Mouse (Mus musculus): ENCODE data around the gene Castor1. TPM values are rescaled to one million over a fixed set of nuclear protein-coding genes. Genes with fewer than 3 reads are reported as not detected.

Gene Castor1
- total RNA-seq (2012; rRNA removed) (4.7 and 5.8 TPM in 2 replicates), total RNA-seq (2014; rRNA removed) (13.0 TPM in 2 replicates), polyA plus RNA-seq (2012; ENCODE audit: insufficient read length, low read depth) (18.2 and 23.7 TPM in 2 replicates)

DNA sequence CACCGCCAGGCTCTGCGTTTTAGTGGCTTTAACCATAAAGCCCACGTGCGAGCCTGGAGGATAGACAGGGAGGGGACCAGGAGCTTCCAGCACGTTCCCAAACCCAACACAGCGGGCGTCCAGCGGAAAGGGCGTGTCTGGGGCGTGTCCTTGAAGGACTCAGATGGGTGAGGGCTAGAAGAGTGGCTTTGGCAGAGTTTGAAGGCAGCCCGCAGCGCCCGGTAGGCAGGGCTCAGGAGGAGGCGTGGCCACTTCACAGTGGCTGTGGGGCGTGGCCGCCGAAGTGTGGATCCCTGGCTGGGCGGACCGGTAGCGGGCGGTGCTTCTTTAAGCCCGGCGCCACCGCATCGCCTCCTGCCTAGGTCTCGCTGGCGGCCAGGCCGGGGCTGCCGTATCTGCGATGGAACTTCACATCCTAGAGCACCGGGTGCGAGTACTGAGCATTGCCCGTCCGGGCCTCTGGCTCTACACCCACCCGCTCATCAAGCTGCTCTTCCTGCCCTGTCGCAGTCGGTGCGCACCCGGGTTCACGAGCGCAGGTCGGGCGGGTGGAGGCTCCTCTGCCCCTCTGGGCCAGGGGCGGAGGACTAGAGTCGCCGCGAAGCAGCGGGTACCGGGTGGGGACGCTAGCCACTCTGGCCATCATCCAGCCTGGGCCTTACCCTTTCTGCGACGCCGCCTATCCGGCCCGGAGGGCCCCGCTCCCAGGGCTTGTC, at the start of gene Castor1:
Gene Castor1 (plus strand): TSS at position 312 of the 716 bp plus-strand sequence.
- no peak for TF ChIP-seq E2F4 (IDR thresholded peaks at IDR 0.05; ENCODE audit: insufficient replicate concordance, low read depth, low read length)
- no peak for TF ChIP-seq HCFC1 (IDR thresholded peaks at IDR 0.05; ENCODE audit: low read depth, low read length)
- no peak for TF ChIP-seq MYC (IDR thresholded peaks at IDR 0.05; ENCODE audit: low read depth, low read length)
- TF ChIP-seq ETS1 (conservative IDR thresholded peaks at IDR 0.05; ENCODE audit: low read depth, low read length), result no peak
- TF ChIP-seq RAD21 (IDR thresholded peaks at IDR 0.05; ENCODE audit: low read depth, low read length), result no peak
- no peak for TF ChIP-seq JUND (conservative IDR thresholded peaks at IDR 0.05; ENCODE audit: low read depth, low read length)
- no peak for TF ChIP-seq MAFK (IDR thresholded peaks at IDR 0.05; ENCODE audit: insufficient replicate concordance, low read length)
- no peak for TF ChIP-seq RCOR1 (conservative IDR thresholded peaks at IDR 0.05; ENCODE audit: low read depth, low read length)
- TF ChIP-seq EP300 (IDR thresholded peaks at IDR 0.05; ENCODE audit: low read length), result no peak
- TF ChIP-seq BHLHE40 (IDR thresholded peaks at IDR 0.05; ENCODE audit: low read depth, low read length), result no peak
- TF ChIP-seq MAZ (IDR thresholded peaks at IDR 0.05; ENCODE audit: low read depth, low read length), result no peak
- TF ChIP-seq POLR2AphosphoS2 (IDR thresholded peaks at IDR 0.05; ENCODE audit: low read depth, low read length), result no peak
- TF ChIP-seq ZNF384 (IDR thresholded peaks at IDR 0.05; ENCODE audit: low read depth, low read length), result no peak
- no peak for TF ChIP-seq ZC3H11A (IDR thresholded peaks at IDR 0.05; ENCODE audit: low read depth, low read length)
- no peak for TF ChIP-seq USF1 (IDR thresholded peaks at IDR 0.05; ENCODE audit: low read depth, low read length)
- TF ChIP-seq MXI1 (IDR thresholded peaks at IDR 0.05; ENCODE audit: low read depth, low read length), result no peak
- TF ChIP-seq TBP (conservative IDR thresholded peaks at IDR 0.05; ENCODE audit: low read depth, low read length), result no peak
- no peak for TF ChIP-seq ZKSCAN1 (IDR thresholded peaks at IDR 0.05; ENCODE audit: borderline replicate concordance, low read depth, low read length)
- in situ Hi-C loops (cut with MboI; ENCODE audit: low pct_ligation_motif_present, low pct_unique_long_range_greater_than_20kb, low sequenced_read_pairs), result loop anchor here (5.0 to 10.0 kb wide), 2 partner anchors 41 to 213 kb away; no protein-coding TSS in a partner anchor
- H3K4me3 ChIP-seq (replicated peaks in 1 of 3; ENCODE audit: low read depth in 2 of 3, low read length in 2 of 3, poor library complexity in 1 of 3), result peak within 1 kb of the TSS in 2 of 3 experiments; percentile 42 to 52
- peaks cover 22 to 38% of the 10 kb centered on the region in 2 experiments for H3K36me3 ChIP-seq (replicated peaks in 1 of 2; ENCODE audit: control insufficient read depth in 1 of 2, insufficient read depth in 1 of 2, low read length in 1 of 2)
- peaks cover 15 to 46% of the 10 kb centered on the region in 2 experiments for H3K4me1 ChIP-seq (ENCODE audit: control insufficient read depth in 1 of 2, insufficient read depth in 2 of 2)
- H3K4me2 ChIP-seq (ENCODE audit: insufficient read depth, low read depth, poor library complexity, severe bottlenecking), result no peak within 1 kb of the TSS
- H3K9ac ChIP-seq (ENCODE audit: insufficient read depth, low read depth), result no peak within 1 kb of the TSS
- H3K27me3 ChIP-seq (replicated peaks), result no peaks in the 10 kb centered on the region
- no peaks in the 10 kb centered on the region for H3K79me2 ChIP-seq (replicated peaks; ENCODE audit: control insufficient read depth, extremely low read depth, insufficient read depth, poor library complexity, severe bottlenecking)
- dilution Hi-C loops (cut with MboI; ENCODE audit: extremely low pct_ligation_motif_present, extremely low pct_unique_long_range_greater_than_20kb, low sequenced_read_pairs), result no loop called here
- DNase-seq (ENCODE audit: extremely low read depth), result peak; percentile 84
- no peak within 1 kb of the TSS for H3K27ac ChIP-seq (ENCODE audit: insufficient read depth, low read depth)
- H3K9me3 ChIP-seq (replicated peaks; ENCODE audit: low read length), result no peaks in the 10 kb centered on the region

- H3K4me3 ChIP-seq (replicated peaks in 1 of 3; ENCODE audit: low read depth in 2 of 3, low read length in 2 of 3, poor library complexity in 1 of 3), result no peak overlapping the region
- no peaks in the 10 kb centered on the region for H3K9me3 ChIP-seq (replicated peaks; ENCODE audit: low read length)
- dilution Hi-C loops (cut with MboI; ENCODE audit: extremely low pct_ligation_motif_present, extremely low pct_unique_long_range_greater_than_20kb, low sequenced_read_pairs), result no loop called here
- peaks cover 96 to 99% of the 10 kb centered on the region in 2 experiments for H3K36me3 ChIP-seq (replicated peaks in 1 of 2; ENCODE audit: control insufficient read depth in 1 of 2, insufficient read depth in 1 of 2, low read length in 1 of 2)
- no peaks in the 10 kb centered on the region for H3K4me1 ChIP-seq (ENCODE audit: control insufficient read depth in 1 of 2, insufficient read depth in 2 of 2)
- no peak for DNase-seq (ENCODE audit: extremely low read depth)
- no peaks in the 10 kb centered on the region for H3K27me3 ChIP-seq (replicated peaks)
- H3K27ac ChIP-seq (ENCODE audit: insufficient read depth, low read depth), result no peak overlapping the region
- H3K4me2 ChIP-seq (ENCODE audit: insufficient read depth, low read depth, poor library complexity, severe bottlenecking), result no peak overlapping the region
- no peak overlapping the region for H3K9ac ChIP-seq (ENCODE audit: insufficient read depth, low read depth)
- in situ Hi-C loops (cut with MboI; ENCODE audit: low pct_ligation_motif_present, low pct_unique_long_range_greater_than_20kb, low sequenced_read_pairs), result no loop called here
- TF ChIP-seq KAT2A (IDR thresholded peaks at IDR 0.05; ENCODE audit: insufficient replicate concordance, low read length) (no peak), USF2 (conservative IDR thresholded peaks at IDR 0.05; ENCODE audit: low read depth, low read length) (no peak), SIN3A (IDR thresholded peaks at IDR 0.05; ENCODE audit: low read length) (no peak), NELFE (IDR thresholded peaks at IDR 0.05; ENCODE audit: low read depth, low read length) (no peak), RAD21 (IDR thresholded peaks at IDR 0.05; ENCODE audit: low read depth, low read length) (no peak), NRF1 (IDR thresholded peaks at IDR 0.05; ENCODE audit: low read depth, low read length) (no peak), MAFK (IDR thresholded peaks at IDR 0.05; ENCODE audit: insufficient replicate concordance, low read length) (no peak), MAX (IDR thresholded peaks at IDR 0.05; ENCODE audit: low read length) (no peak), GABPA (IDR thresholded peaks at IDR 0.05; ENCODE audit: insufficient replicate concordance, low read depth, low read length) (no peak), UBTF (IDR thresholded peaks at IDR 0.05; ENCODE audit: low read depth, low read length) (no peak), ETS1 (conservative IDR thresholded peaks at IDR 0.05; ENCODE audit: low read depth, low read length) (no peak), IRF4 (IDR thresholded peaks at IDR 0.05; ENCODE audit: low read depth, low read length) (no peak), MXI1 (IDR thresholded peaks at IDR 0.05; ENCODE audit: low read depth, low read length) (no peak), PAX5 (IDR thresholded peaks at IDR 0.05; ENCODE audit: low read length) (no peak), E2F4 (IDR thresholded peaks at IDR 0.05; ENCODE audit: insufficient replicate concordance, low read depth, low read length) (no peak), CHD2 (IDR thresholded peaks at IDR 0.05; ENCODE audit: low read length) (no peak), POLR2A (IDR thresholded peaks at IDR 0.05; ENCODE audit: low read depth, low read length) (no peak; the same call in 1 of the 2 replicates), MYC (IDR thresholded peaks at IDR 0.05; ENCODE audit: low read depth, low read length) (no peak), ZNF384 (IDR thresholded peaks at IDR 0.05; ENCODE audit: low read depth, low read length) (no peak), TCF12 (IDR thresholded peaks at IDR 0.05; ENCODE audit: low read depth, low read length) (no peak)
- H3K79me2 ChIP-seq (replicated peaks; ENCODE audit: control insufficient read depth, extremely low read depth, insufficient read depth, poor library complexity, severe bottlenecking), result peaks cover 7% of the 10 kb centered on the region
These were observed 43.4 kb upstream of the Castor1 start for GRCm38 (mm10) chr11:4174586-4174985.
